19 mouse cellular contexts compared by ENCODE assay signal in the genomic region with DNA sequence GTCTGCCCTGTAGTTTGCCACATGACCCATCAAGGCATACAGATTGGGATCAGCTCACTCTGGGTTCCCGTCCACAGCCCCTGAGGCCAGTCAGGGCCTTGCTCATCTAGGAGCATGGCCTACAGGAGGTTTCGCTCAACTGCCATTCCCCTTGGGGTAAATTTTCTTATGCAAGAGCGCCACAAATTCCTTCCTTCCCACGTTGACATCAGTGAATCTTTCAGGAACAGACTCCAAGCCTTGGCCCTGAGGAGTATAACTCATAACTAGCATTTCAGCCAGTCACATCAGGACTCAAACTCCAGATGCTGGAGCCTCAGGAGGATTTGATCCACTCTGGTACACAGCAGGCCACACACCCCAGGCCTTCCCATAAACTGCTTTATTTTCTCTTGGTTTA.
DNase-seq lines count a peak whose midpoint lies in the region; ATAC-seq lines count a peak whose summit lies in the region.
"Had no signal": no experiment of that assay in that cellular context is flagged by ENCODE, and none has a peak within 500 bp of the region (broad histone marks: within the 10 kb centered on the region; RNA-seq: fewer than 3 reads in every experiment).

No protein-coding gene starts in this region.

- intact Hi-C loops in heart, postnatal 36 days (cut with DNase I): no loop called here

- peaks cover 14% of the 10 kb centered on the region for H3K4me1 ChIP-seq in heart, embryonic 12.5 days (replicated peaks)

- H3K27ac ChIP-seq in heart, embryonic 12.5 days (ENCODE audit: poor library complexity, severe bottlenecking): no peak overlapping the region
- H3K27ac ChIP-seq: embryonic facial prominence, embryonic 12.5 days; forebrain, embryonic 15.5 days; hindbrain, embryonic 12.5 days had no signal

- H3K4me3 ChIP-seq in heart, embryonic 12.5 days: no peak overlapping the region
- H3K4me3 ChIP-seq: embryonic facial prominence, embryonic 12.5 days; forebrain, embryonic 15.5 days; hindbrain, embryonic 12.5 days had no signal

- H3K4me2 ChIP-seq in heart, embryonic 12.5 days: no peak overlapping the region
- H3K4me2 ChIP-seq: embryonic facial prominence, embryonic 12.5 days; forebrain, embryonic 15.5 days; hindbrain, embryonic 12.5 days had no signal

- ATAC-seq in heart, embryonic 12.5 days (ENCODE audit: insufficient number of reproducible peaks, low FRiP score): no peak
- ATAC-seq: forebrain, embryonic 15.5 days; hindbrain, embryonic 16.5 days; inflammation-experienced regulatory T-cells, adult 6 months; intestine, postnatal 0 days had no signal

- no peaks in the 10 kb centered on the region for H3K9me3 ChIP-seq in heart, embryonic 12.5 days (replicated peaks)
- H3K9me3 ChIP-seq: embryonic facial prominence, embryonic 12.5 days; forebrain, embryonic 15.5 days; hindbrain, embryonic 12.5 days had no signal

- H3K9ac ChIP-seq in heart, embryonic 12.5 days: no peak overlapping the region
- H3K9ac ChIP-seq: embryonic facial prominence, embryonic 12.5 days; forebrain, embryonic 15.5 days; hindbrain, embryonic 12.5 days had no signal

- H3K36me3 ChIP-seq in heart, embryonic 12.5 days: no peaks in the 10 kb centered on the region
- H3K36me3 ChIP-seq: embryonic facial prominence, embryonic 12.5 days; forebrain, embryonic 15.5 days; hindbrain, embryonic 12.5 days had no signal

- WGBS in heart, embryonic 12.5 days: 83% methylated on average over 4 of the region's 4 CpGs

- peak; percentile 9 for DNase-seq in adrenal gland, postnatal 10 days
- DNase-seq in adrenal gland, postnatal 4 days (ENCODE audit: low spot score in 2 of 2): no peak
- peak; percentile 96 for DNase-seq in heart, adult 11 months
- DNase-seq in heart, postnatal 36 days: no peak
- DNase-seq in heart, adult 9 months (ENCODE audit: low spot score in 2 of 2): peak; percentile 54 to 58
- no peak for DNase-seq in ovary, postnatal 36 days (ENCODE audit: low spot score)
- DNase-seq: adrenal gland, postnatal 14 days; cerebellum, adult 11 months; cerebellum, adult 8-10 months; cerebellum, postnatal 14 days; heart, postnatal 4 days; kidney, adult 8-10 months had no signal

- no peaks in the 10 kb centered on the region for H3K27me3 ChIP-seq in heart, embryonic 12.5 days (replicated peaks)
- H3K27me3 ChIP-seq: embryonic facial prominence, embryonic 12.5 days; forebrain, embryonic 15.5 days; hindbrain, embryonic 12.5 days had no signal

Comparison
In these comparisons a context has a peak if more than half of its experiments do, and no peak if none do; other contexts are left out.
1. DNase-seq: peak in adrenal gland, postnatal 10 days (single experiment), heart, adult 11 months (single experiment) and heart, adult 9 months (2 of 2); none in adrenal gland, postnatal 4 days (0 of 2), heart, postnatal 36 days (0 of 2) and ovary, postnatal 36 days (single experiment).